Mouse (Mus musculus): ENCODE measurements around the gene Cldn22. TPM values are rescaled to one million over a fixed set of nuclear protein-coding genes. Genes with fewer than 3 reads are reported as not detected.

Cldn22 gene
- polyA plus RNA-seq (2015; fragmentation: Nextera tagmentation; extraction: Ambion mirVana): not detected in 2 replicates

GRCm38 (mm10) chr8:47824182-47824581, at the start of gene Cldn22:
Cldn22 (plus strand) TSS chr8:47824482.
- Histone ChIP-seq H3K9me3 (replicated peaks; ENCODE audit: control insufficient read depth, low read length) (no peaks in the 10 kb centered on the region), H3K9ac (ENCODE audit: low read depth, low read length) (no peak within 1 kb of the TSS), H3K4me1 (ENCODE audit: control insufficient read depth, low read depth, low read length) (no peaks in the 10 kb centered on the region), H3K36me3 (ENCODE audit: control insufficient read depth, insufficient read depth) (no peaks in the 10 kb centered on the region), H3K4me3 (ENCODE audit: low read depth, low read length) (no peak within 1 kb of the TSS), H3K4me2 (ENCODE audit: low read depth, low read length) (no peak within 1 kb of the TSS), H3K27me3 (ENCODE audit: control insufficient read depth, insufficient read depth, low read depth, low read length) (no peaks in the 10 kb centered on the region), H3K27ac (ENCODE audit: low read length) (no peak within 1 kb of the TSS)
- 72% methylated on average over 13 of the region's 13 CpGs for WGBS (ENCODE audit: insufficient replicate concordance)
- no peak for ATAC-seq (ENCODE audit: low read depth)

- WGBS (ENCODE audit: insufficient replicate concordance): 73% methylated on average over 7 of the region's 7 CpGs
- H3K27me3 ChIP-seq (ENCODE audit: control insufficient read depth, insufficient read depth, low read depth, low read length): no peaks in the 10 kb centered on the region
- H3K4me3 ChIP-seq (ENCODE audit: low read depth, low read length): no peak overlapping the region
- no peak overlapping the region for H3K27ac ChIP-seq (ENCODE audit: low read length)
- H3K9me3 ChIP-seq (replicated peaks; ENCODE audit: control insufficient read depth, low read length): no peaks in the 10 kb centered on the region
- ATAC-seq (ENCODE audit: low read depth): no peak
- H3K9ac ChIP-seq (ENCODE audit: low read depth, low read length): no peak overlapping the region
- no peaks in the 10 kb centered on the region for H3K36me3 ChIP-seq (ENCODE audit: control insufficient read depth, insufficient read depth)
- no peak overlapping the region for H3K4me2 ChIP-seq (ENCODE audit: low read depth, low read length)
- H3K4me1 ChIP-seq (ENCODE audit: control insufficient read depth, low read depth, low read length): no peaks in the 10 kb centered on the region
These were observed 46.9 kb upstream of the Cldn22 start for GRCm38 (mm10) chr8:47777415-47777814.

DNA sequence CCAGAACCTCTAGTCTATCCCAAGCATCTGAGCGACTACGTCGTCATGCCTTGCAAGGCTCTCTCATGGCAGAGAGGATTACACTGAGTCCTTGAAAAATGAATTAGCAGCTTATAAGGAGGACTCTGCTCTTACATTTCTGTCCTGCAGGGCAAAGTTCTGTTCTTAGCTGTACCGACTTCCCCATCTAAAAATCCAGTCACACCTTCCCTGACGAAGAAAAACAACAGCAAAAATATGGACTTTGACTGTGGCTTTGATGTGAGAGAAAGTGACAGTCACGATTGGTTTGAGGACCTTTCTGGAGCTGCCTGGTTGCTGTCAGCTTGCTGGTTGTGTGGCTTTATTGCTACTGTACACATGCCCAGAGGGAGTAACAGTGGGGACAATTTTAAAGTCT, 44.7 kb upstream of the Cldn22 start:
- no peaks in the 10 kb centered on the region for H3K9me3 ChIP-seq (replicated peaks; ENCODE audit: control insufficient read depth, low read length)
- no peak overlapping the region for H3K4me2 ChIP-seq (ENCODE audit: low read depth, low read length)
- H3K4me3 ChIP-seq (ENCODE audit: low read depth, low read length): no peak overlapping the region
- no peaks in the 10 kb centered on the region for H3K4me1 ChIP-seq (ENCODE audit: control insufficient read depth, low read depth, low read length)
- H3K27me3 ChIP-seq (ENCODE audit: control insufficient read depth, insufficient read depth, low read depth, low read length): no peaks in the 10 kb centered on the region
- H3K9ac ChIP-seq (ENCODE audit: low read depth, low read length): no peak overlapping the region
- H3K27ac ChIP-seq (ENCODE audit: low read length): no peak overlapping the region
- no peak for ATAC-seq (ENCODE audit: low read depth)
- H3K36me3 ChIP-seq (ENCODE audit: control insufficient read depth, insufficient read depth): no peaks in the 10 kb centered on the region
- WGBS (ENCODE audit: insufficient replicate concordance): 58% methylated on average over 6 of the region's 6 CpGs

GRCm38 (mm10) chr8:47781881-47782280, 42.4 kb upstream of the Cldn22 start:
- no peak overlapping the region for H3K4me2 ChIP-seq (ENCODE audit: low read depth, low read length)
- no peaks in the 10 kb centered on the region for H3K27me3 ChIP-seq (ENCODE audit: control insufficient read depth, insufficient read depth, low read depth, low read length)
- H3K4me3 ChIP-seq (ENCODE audit: low read depth, low read length): no peak overlapping the region
- no peak for ATAC-seq (ENCODE audit: low read depth)
- H3K4me1 ChIP-seq (ENCODE audit: control insufficient read depth, low read depth, low read length): no peaks in the 10 kb centered on the region
- no peak overlapping the region for H3K27ac ChIP-seq (ENCODE audit: low read length)
- no peak overlapping the region for H3K9ac ChIP-seq (ENCODE audit: low read depth, low read length)
- no peaks in the 10 kb centered on the region for H3K9me3 ChIP-seq (replicated peaks; ENCODE audit: control insufficient read depth, low read length)
- H3K36me3 ChIP-seq (ENCODE audit: control insufficient read depth, insufficient read depth): no peaks in the 10 kb centered on the region
- 53% methylated on average over 4 of the region's 4 CpGs for WGBS (ENCODE audit: insufficient replicate concordance)

- ATAC-seq (ENCODE audit: low read depth): no peak
- no peak overlapping the region for H3K9ac ChIP-seq (ENCODE audit: low read depth, low read length)
- H3K4me1 ChIP-seq (ENCODE audit: control insufficient read depth, low read depth, low read length): no peaks in the 10 kb centered on the region
- H3K9me3 ChIP-seq (replicated peaks; ENCODE audit: control insufficient read depth, low read length): no peaks in the 10 kb centered on the region
- WGBS (ENCODE audit: insufficient replicate concordance): 54% methylated on average over 2 of the region's 2 CpGs
- H3K36me3 ChIP-seq (ENCODE audit: control insufficient read depth, insufficient read depth): no peaks in the 10 kb centered on the region
- H3K27ac ChIP-seq (ENCODE audit: low read length): no peak overlapping the region
- H3K4me2 ChIP-seq (ENCODE audit: low read depth, low read length): no peak overlapping the region
- no peaks in the 10 kb centered on the region for H3K27me3 ChIP-seq (ENCODE audit: control insufficient read depth, insufficient read depth, low read depth, low read length)
- no peak overlapping the region for H3K4me3 ChIP-seq (ENCODE audit: low read depth, low read length)
These were observed 40.7 kb upstream of the Cldn22 start for GRCm38 (mm10) chr8:47783544-47783943.

DNA sequence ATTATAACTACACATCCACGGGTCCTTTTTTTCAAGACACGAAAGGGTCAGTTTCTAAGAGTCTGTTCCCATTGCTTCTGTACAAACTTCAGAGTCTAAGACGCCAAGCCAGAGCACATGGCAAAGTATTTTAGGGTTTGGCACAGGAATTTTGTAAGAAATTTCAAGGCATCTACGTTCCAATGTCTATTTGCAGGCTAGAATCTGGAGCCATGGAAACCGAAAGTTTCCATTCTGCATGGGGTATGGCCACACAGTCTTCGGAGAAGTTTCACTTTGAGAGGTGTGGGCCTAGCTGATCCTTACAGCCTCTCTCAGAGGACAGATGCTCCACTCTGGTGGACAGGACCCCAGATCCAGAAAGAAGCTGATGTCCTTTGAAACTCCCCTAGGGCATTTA, 40.3 kb upstream of the Cldn22 start:
- H3K4me3 ChIP-seq (ENCODE audit: low read depth, low read length): no peak overlapping the region
- H3K27me3 ChIP-seq (ENCODE audit: control insufficient read depth, insufficient read depth, low read depth, low read length): no peaks in the 10 kb centered on the region
- no peak overlapping the region for H3K9ac ChIP-seq (ENCODE audit: low read depth, low read length)
- WGBS (ENCODE audit: insufficient replicate concordance): 70% methylated on average over 6 of the region's 6 CpGs
- no peaks in the 10 kb centered on the region for H3K36me3 ChIP-seq (ENCODE audit: control insufficient read depth, insufficient read depth)
- no peak for ATAC-seq (ENCODE audit: low read depth)
- H3K4me2 ChIP-seq (ENCODE audit: low read depth, low read length): no peak overlapping the region
- no peaks in the 10 kb centered on the region for H3K9me3 ChIP-seq (replicated peaks; ENCODE audit: control insufficient read depth, low read length)
- no peak overlapping the region for H3K27ac ChIP-seq (ENCODE audit: low read length)
- no peaks in the 10 kb centered on the region for H3K4me1 ChIP-seq (ENCODE audit: control insufficient read depth, low read depth, low read length)

- ATAC-seq (ENCODE audit: low read depth): no peak
- H3K4me3 ChIP-seq (ENCODE audit: low read depth, low read length): no peak overlapping the region
- H3K9me3 ChIP-seq (replicated peaks; ENCODE audit: control insufficient read depth, low read length): no peaks in the 10 kb centered on the region
- no peaks in the 10 kb centered on the region for H3K4me1 ChIP-seq (ENCODE audit: control insufficient read depth, low read depth, low read length)
- no peaks in the 10 kb centered on the region for H3K36me3 ChIP-seq (ENCODE audit: control insufficient read depth, insufficient read depth)
- no peaks in the 10 kb centered on the region for H3K27me3 ChIP-seq (ENCODE audit: control insufficient read depth, insufficient read depth, low read depth, low read length)
- no peak overlapping the region for H3K4me2 ChIP-seq (ENCODE audit: low read depth, low read length)
- no peak overlapping the region for H3K27ac ChIP-seq (ENCODE audit: low read length)
- H3K9ac ChIP-seq (ENCODE audit: low read depth, low read length): no peak overlapping the region
- WGBS (ENCODE audit: insufficient replicate concordance): 66% methylated on average over 7 of the region's 7 CpGs
These were observed 39.8 kb upstream of the Cldn22 start for GRCm38 (mm10) chr8:47784436-47784835.

DNA sequence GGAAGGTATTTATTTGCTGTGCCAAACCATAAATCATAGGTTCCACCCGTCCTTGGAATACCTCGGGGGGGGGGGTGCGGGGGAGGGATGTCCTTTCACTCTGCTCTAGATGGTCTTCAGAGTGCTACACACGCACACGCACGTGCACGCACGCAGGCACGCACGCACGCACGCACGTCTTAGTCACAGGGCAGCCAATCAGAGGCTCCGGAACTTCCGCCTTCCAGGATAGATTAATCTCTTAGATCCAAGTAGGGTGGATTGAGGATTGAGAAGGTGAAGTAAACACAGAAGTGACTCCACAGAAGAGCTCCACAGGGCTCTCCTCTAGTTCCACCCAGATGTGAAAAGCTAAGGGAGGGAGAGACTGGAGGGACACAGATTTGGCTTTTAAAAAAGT, 38.0 kb upstream of the Cldn22 start:
- WGBS (ENCODE audit: insufficient replicate concordance): 76% methylated on average over 15 of the region's 15 CpGs
- no peaks in the 10 kb centered on the region for H3K36me3 ChIP-seq (ENCODE audit: control insufficient read depth, insufficient read depth)
- no peak overlapping the region for H3K4me3 ChIP-seq (ENCODE audit: low read depth, low read length)
- ATAC-seq (ENCODE audit: low read depth): no peak
- no peaks in the 10 kb centered on the region for H3K27me3 ChIP-seq (ENCODE audit: control insufficient read depth, insufficient read depth, low read depth, low read length)
- no peak overlapping the region for H3K4me2 ChIP-seq (ENCODE audit: low read depth, low read length)
- no peak overlapping the region for H3K9ac ChIP-seq (ENCODE audit: low read depth, low read length)
- no peaks in the 10 kb centered on the region for H3K4me1 ChIP-seq (ENCODE audit: control insufficient read depth, low read depth, low read length)
- no peaks in the 10 kb centered on the region for H3K9me3 ChIP-seq (replicated peaks; ENCODE audit: control insufficient read depth, low read length)
- H3K27ac ChIP-seq (ENCODE audit: low read length): no peak overlapping the region

DNA sequence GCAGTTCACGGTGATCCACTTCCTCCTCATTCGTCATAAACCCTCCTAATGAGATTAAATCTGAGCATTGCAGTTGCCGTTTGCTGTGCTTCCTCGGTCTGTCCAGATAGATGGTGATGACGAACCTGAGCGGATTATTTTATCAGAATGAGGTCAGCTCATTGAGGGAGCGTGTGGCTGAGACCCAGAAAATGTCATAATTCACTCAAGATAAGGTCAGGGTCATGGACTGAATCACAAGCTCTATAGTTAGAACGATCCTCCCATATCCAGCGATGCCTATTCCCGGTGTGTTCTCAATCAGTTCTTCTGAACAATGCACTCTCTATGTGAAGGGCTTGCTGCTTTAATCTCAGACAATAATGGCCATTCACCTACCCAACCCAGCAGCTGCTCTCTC, 36.6 kb upstream of the Cldn22 start:
- H3K4me1 ChIP-seq (ENCODE audit: control insufficient read depth, low read depth, low read length): no peaks in the 10 kb centered on the region
- no peak overlapping the region for H3K4me3 ChIP-seq (ENCODE audit: low read depth, low read length)
- 43% methylated on average over 10 of the region's 10 CpGs for WGBS (ENCODE audit: insufficient replicate concordance)
- no peaks in the 10 kb centered on the region for H3K36me3 ChIP-seq (ENCODE audit: control insufficient read depth, insufficient read depth)
- no peaks in the 10 kb centered on the region for H3K9me3 ChIP-seq (replicated peaks; ENCODE audit: control insufficient read depth, low read length)
- ATAC-seq (ENCODE audit: low read depth): no peak
- no peak overlapping the region for H3K4me2 ChIP-seq (ENCODE audit: low read depth, low read length)
- no peaks in the 10 kb centered on the region for H3K27me3 ChIP-seq (ENCODE audit: control insufficient read depth, insufficient read depth, low read depth, low read length)
- no peak overlapping the region for H3K9ac ChIP-seq (ENCODE audit: low read depth, low read length)
- H3K27ac ChIP-seq (ENCODE audit: low read length): no peak overlapping the region

DNA sequence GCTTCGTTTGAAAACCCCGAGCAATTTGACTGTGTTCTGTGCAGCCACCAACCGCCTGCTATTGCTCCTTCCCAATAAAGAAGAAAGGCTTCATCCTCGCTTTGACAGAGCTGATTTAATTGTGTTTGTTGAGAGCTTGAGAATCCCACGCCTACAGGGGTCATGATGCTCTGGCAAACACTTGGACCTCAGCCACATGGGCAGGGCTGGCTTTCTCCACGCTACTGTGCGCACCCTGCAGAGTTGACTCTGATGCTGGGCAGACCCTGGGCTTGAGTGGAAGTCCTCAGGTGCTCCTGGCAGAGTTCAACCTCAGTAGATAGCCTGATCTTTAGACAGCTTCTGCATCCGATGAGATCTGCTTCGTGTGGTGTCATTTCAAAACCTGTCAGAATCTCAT, 32.3 kb upstream of the Cldn22 start:
- Histone ChIP-seq H3K36me3 (ENCODE audit: control insufficient read depth, insufficient read depth) (no peaks in the 10 kb centered on the region), H3K27me3 (ENCODE audit: control insufficient read depth, insufficient read depth, low read depth, low read length) (no peaks in the 10 kb centered on the region), H3K4me3 (ENCODE audit: low read depth, low read length) (no peak overlapping the region), H3K9me3 (replicated peaks; ENCODE audit: control insufficient read depth, low read length) (no peaks in the 10 kb centered on the region), H3K9ac (ENCODE audit: low read depth, low read length) (no peak overlapping the region), H3K4me2 (ENCODE audit: low read depth, low read length) (no peak overlapping the region), H3K4me1 (ENCODE audit: control insufficient read depth, low read depth, low read length) (no peaks in the 10 kb centered on the region), H3K27ac (ENCODE audit: low read length) (no peak overlapping the region)
- WGBS (ENCODE audit: insufficient replicate concordance): 64% methylated on average over 9 of the region's 9 CpGs
- no peak for ATAC-seq (ENCODE audit: low read depth)
